Mouse (Mus musculus) embryonic facial prominence, embryonic 10.5 days (tissue): Measurements from ENCODE around the gene Tnnt2. TPM values are rescaled to one million over a fixed set of nuclear protein-coding genes. Genes with fewer than 3 reads are reported as not detected.

Experiments
- DNase-seq: peaks from one replicate; pipeline ENCODE4 v3.0.0-alpha.2; 2017; ENCODE audit warnings: low spot score
- H3K27ac ChIP-seq: fragments of 300-500 bp; sonication (generic); replicated peaks from 2 replicates; pipeline ENCODE4 v1.5.1; 2016; ENCODE audit warnings: mild to moderate bottlenecking
- H3K27me3 ChIP-seq: fragments of 300-500 bp; sonication (generic); replicated peaks from 2 replicates; pipeline ENCODE4 v1.6.1; 2016; ENCODE audit warnings: low read depth, mild to moderate bottlenecking; ENCODE audit not compliant: poor library complexity, severe bottlenecking
- H3K36me3 ChIP-seq: fragments of 300-500 bp; sonication (generic); replicated peaks from 2 replicates; pipeline ENCODE4 v1.6.1; 2016; ENCODE audit warnings: mild to moderate bottlenecking, moderate library complexity
- H3K4me1 ChIP-seq: fragments of 300-500 bp; sonication (generic); 2 replicates; pipeline ENCODE4 v1.6.1; 2016
- H3K4me3 ChIP-seq: fragments of 300-500 bp; sonication (generic); 2 replicates; pipeline ENCODE4 v1.5.1; 2016; ENCODE audit warnings: mild to moderate bottlenecking, moderate library complexity
- H3K9me3 ChIP-seq: fragments of 300-500 bp; sonication (generic); 2 replicates; pipeline ENCODE4 v1.6.1; 2016; ENCODE audit warnings: mild to moderate bottlenecking
- WGBS: fragments of 180-500 bp; shearing (Covaris S2); methylation state at CpG from one replicate; pipeline ENCODE4 v1.1.7; 2016; 5-methylcytosine and 5-hydroxymethylcytosine counted together
- polyA plus RNA-seq: library from polyadenylated mRNA; unstranded; fragments of >200 nt; fragmentation: Nextera tagmentation; extraction: Ambion mirVana; gene quantifications from 2 replicates; pipeline ENCODE4 v1.2.1, GENCODE M21; 2016

Gene Tnnt2
- polyA plus RNA-seq, 1 experiment from 2014 or later = 1.1 TPM

- Histone ChIP-seq H3K36me3 (no peaks in the 10 kb centered on the region), H3K9me3 (no peaks in the 10 kb centered on the region), H3K27ac (no peak overlapping the region), H3K4me1 (0 out of 2 replicates have a peak, but pooled peaks cover 3% of the 10 kb centered on the region), H3K27me3 (peaks cover 18% of the 10 kb centered on the region), H3K4me3 (no peak overlapping the region)
- 17% methylated on average over 1 of the region's 1 CpGs for WGBS
- DNase-seq = peak; percentile 55
Observed at GRCm38 (mm10) chr1:135828918-135829317, 7.2 kb upstream of the Tnnt2 start.

DNA sequence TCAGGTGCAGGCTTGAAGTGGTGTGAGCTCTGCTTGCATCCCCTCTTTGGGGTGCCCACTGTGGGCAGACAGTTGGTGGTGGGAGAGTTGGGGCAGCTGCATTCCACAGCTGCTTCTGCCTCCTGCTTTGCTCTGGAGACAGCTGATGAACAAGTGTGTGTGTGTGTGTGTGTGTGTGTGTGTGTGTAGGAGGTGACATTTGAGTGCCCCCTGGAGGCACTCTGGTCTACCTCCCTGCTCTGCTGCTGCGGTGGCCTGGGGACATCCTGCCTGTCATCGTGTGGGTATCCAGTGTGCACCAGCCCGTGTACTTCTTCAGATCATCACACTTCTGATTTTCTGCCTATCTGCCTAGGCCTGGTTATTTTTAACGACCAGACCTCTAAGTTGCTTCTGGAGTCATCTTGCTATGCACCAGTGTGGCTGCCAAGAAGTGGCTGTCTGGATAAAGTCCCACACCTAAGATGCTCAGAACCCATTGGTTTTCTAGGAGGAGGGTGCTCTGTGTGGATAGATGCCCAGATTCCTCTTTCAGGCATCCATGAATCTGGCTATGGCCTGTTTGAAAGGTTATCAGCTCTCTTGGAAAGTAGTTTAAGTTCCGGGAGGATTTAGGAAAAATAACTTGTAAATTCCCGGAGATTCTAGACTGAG is 1.8 kb upstream of the Tnnt2 start:
- no peaks in the 10 kb centered on the region for H3K9me3 ChIP-seq
- H3K4me1 ChIP-seq = peaks cover 39% of the 10 kb centered on the region
- 79% methylated on average over 6 of the region's 6 CpGs for WGBS
- H3K27ac ChIP-seq = no peak overlapping the region
- 0 out of 2 replicates have a peak, but pooled peaks cover 7% of the 10 kb centered on the region for H3K27me3 ChIP-seq
- DNase-seq = no peak
- H3K36me3 ChIP-seq = no peaks in the 10 kb centered on the region
- no peak overlapping the region for H3K4me3 ChIP-seq

- Histone ChIP-seq H3K27ac (no peak overlapping the region), H3K36me3 (no peaks in the 10 kb centered on the region), H3K4me3 (no peak overlapping the region), H3K4me1 (peaks cover 39% of the 10 kb centered on the region), H3K9me3 (no peaks in the 10 kb centered on the region), H3K27me3 (0 out of 2 replicates have a peak, but pooled peaks cover 7% of the 10 kb centered on the region)
- no peak for DNase-seq
- WGBS = 76% methylated on average over 8 of the region's 8 CpGs
Observed at GRCm38 (mm10) chr1:135834983-135835382, 1.2 kb upstream of the Tnnt2 start.

GRCm38 (mm10) chr1:135838626-135839025 is 2.5 kb downstream of the Tnnt2 start:
- Histone ChIP-seq H3K27me3 (no peaks in the 10 kb centered on the region), H3K36me3 (no peaks in the 10 kb centered on the region), H3K4me3 (no peak overlapping the region), H3K27ac (no peak overlapping the region), H3K9me3 (no peaks in the 10 kb centered on the region), H3K4me1 (peaks cover 40% of the 10 kb centered on the region)
- no peak for DNase-seq
- 54% methylated on average over 4 of the region's 4 CpGs for WGBS

DNA sequence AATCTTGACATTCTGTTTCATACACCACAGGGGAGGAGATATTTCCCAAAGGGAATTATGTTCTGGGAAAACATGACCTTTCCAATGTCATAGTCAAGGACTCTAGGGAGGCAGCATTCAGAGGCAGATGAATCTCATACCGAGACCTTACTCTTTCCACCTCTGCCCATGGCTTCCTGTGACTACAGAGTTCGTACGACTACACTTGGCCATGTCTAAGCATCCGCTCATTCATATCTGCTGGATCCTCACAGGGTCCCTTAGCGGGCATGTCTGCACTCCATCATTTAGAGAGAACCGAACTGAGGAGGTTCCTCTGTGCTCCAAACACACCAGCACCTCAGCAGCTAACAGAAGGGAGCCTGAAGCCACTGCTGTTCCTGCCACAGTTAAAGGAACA is 2.9 kb downstream of the Tnnt2 start:
- Histone ChIP-seq H3K27ac (no peak overlapping the region), H3K36me3 (no peaks in the 10 kb centered on the region), H3K9me3 (no peaks in the 10 kb centered on the region), H3K27me3 (no peaks in the 10 kb centered on the region), H3K4me3 (no peak overlapping the region), H3K4me1 (peaks cover 42% of the 10 kb centered on the region)
- DNase-seq = no peak
- WGBS = 88% methylated on average over 6 of the region's 6 CpGs

DNA sequence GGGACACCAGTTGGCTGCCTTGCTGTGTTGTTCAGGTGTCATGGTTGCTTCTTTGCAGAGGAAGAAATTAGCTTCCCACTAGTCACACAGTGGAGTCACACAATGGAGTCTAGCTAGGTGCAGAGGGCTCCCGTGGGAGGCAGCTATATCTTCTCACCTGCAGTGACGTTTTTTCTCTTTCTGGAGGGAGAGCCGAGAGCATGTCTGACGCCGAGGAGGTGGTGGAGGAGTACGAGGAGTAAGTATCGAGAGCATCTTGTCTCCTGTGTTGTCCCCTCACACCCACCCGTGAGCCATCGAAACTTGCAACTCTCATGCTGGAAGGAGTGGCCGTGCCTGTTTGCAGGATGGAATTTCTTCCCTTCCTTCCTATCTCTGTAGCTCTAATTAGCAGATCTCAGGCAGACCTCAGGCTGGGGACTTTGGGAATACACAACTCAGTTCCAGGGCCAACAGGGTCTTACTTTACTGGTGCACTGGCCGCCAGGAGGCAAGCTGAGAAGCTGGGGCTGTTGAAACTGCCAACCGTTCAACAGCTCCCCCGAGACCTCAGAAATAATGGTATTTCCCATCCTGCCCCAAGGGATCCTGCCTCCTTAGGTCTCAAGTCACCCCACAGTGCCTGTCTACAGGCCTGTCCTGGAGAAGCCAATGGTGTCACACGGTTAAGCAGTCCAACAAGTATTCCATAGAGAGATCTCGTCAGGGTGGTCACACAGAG is 4.7 kb downstream of the Tnnt2 start:
- H3K9me3 ChIP-seq = no peaks in the 10 kb centered on the region
- no peaks in the 10 kb centered on the region for H3K27me3 ChIP-seq
- no peaks in the 10 kb centered on the region for H3K36me3 ChIP-seq
- no peak overlapping the region for H3K4me3 ChIP-seq
- peaks cover 32% of the 10 kb centered on the region for H3K4me1 ChIP-seq
- DNase-seq = no peak
- WGBS = 68% methylated on average over 15 of the region's 15 CpGs
- H3K27ac ChIP-seq = no peak overlapping the region

GRCm38 (mm10) chr1:135843519-135844262 is 7.5 kb downstream of the Tnnt2 start:
- H3K4me3 ChIP-seq = no peak overlapping the region
- 84% methylated on average over 10 of the region's 10 CpGs for WGBS
- H3K27ac ChIP-seq = peak overlapping the region; percentile 30
- H3K9me3 ChIP-seq = no peaks in the 10 kb centered on the region
- no peak for DNase-seq
- H3K4me1 ChIP-seq = peaks cover 7% of the 10 kb centered on the region; the same call in 1 of the 2 replicates
- H3K36me3 ChIP-seq = no peaks in the 10 kb centered on the region
- H3K27me3 ChIP-seq = no peaks in the 10 kb centered on the region

GRCm38 (mm10) chr1:135844481-135844880 is 8.3 kb downstream of the Tnnt2 start:
- Histone ChIP-seq H3K9me3 (no peaks in the 10 kb centered on the region), H3K4me3 (no peak overlapping the region), H3K4me1 (peaks cover 7% of the 10 kb centered on the region; the same call in 1 of the 2 replicates), H3K36me3 (no peaks in the 10 kb centered on the region), H3K27ac (peak overlapping the region; percentile 30; the same call in 1 of the 2 replicates), H3K27me3 (no peaks in the 10 kb centered on the region)
- no peak for DNase-seq
- 81% methylated on average over 6 of the region's 6 CpGs for WGBS

- Histone ChIP-seq H3K4me1 (peaks cover 18% of the 10 kb centered on the region), H3K4me3 (no peak overlapping the region), H3K9me3 (no peaks in the 10 kb centered on the region), H3K27ac (no peak overlapping the region; the same call in 1 of the 2 replicates), H3K36me3 (no peaks in the 10 kb centered on the region), H3K27me3 (no peaks in the 10 kb centered on the region)
- WGBS = 72% methylated on average over 5 of the region's 5 CpGs
- no peak for DNase-seq
Observed at GRCm38 (mm10) chr1:135846632-135847031, 10.5 kb downstream of the Tnnt2 start.

DNA sequence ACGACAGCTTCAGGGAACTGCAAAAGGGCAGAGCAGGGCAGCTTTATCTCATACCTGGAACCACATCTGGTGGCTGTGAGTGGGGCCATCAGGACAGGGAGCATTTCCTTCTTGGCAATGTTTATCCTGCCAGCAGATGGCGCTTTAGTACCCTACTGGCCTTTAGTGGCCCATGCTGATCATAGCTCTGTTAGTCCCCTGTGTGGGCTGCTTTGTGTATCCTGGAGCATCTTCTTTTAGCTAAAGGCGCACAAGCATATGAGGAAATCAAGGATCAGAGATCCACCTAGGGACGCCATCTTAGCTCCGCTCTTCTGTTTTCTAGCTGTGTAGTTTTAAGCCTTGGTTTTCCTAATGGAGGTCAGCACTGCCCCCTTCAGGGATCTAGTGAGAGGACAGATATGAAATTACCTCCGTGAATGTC is 11.0 kb downstream of the Tnnt2 start:
- Histone ChIP-seq H3K9me3 (no peaks in the 10 kb centered on the region), H3K4me1 (peaks cover 23% of the 10 kb centered on the region), H3K36me3 (no peaks in the 10 kb centered on the region), H3K4me3 (no peak overlapping the region), H3K27ac (no peak overlapping the region), H3K27me3 (0 out of 2 replicates have a peak, but pooled peaks cover under 1% of the 10 kb centered on the region)
- 31% methylated on average over 6 of the region's 6 CpGs for WGBS
- peak; percentile 59 for DNase-seq

- Histone ChIP-seq H3K4me3 (no peak overlapping the region), H3K36me3 (no peaks in the 10 kb centered on the region), H3K9me3 (no peaks in the 10 kb centered on the region), H3K27me3 (0 out of 2 replicates have a peak, but pooled peaks cover 3% of the 10 kb centered on the region), H3K4me1 (peaks cover 29% of the 10 kb centered on the region), H3K27ac (no peak overlapping the region)
- no peak for DNase-seq
- 86% methylated on average over 17 of the region's 17 CpGs for WGBS
Observed at GRCm38 (mm10) chr1:135847611-135848351, 11.6 kb downstream of the Tnnt2 start.
